Mouse (Mus musculus) heart, embryonic 15.5 days (tissue): ENCODE data around the gene Chmp3. TPM values are rescaled to one million over a fixed set of nuclear protein-coding genes. Genes with fewer than 3 reads are reported as not detected.

ENCODE experiments used
- ATAC-seq: fragments of 200-750 bp; cut with Nextera tagmentation; replicated peaks from 2 replicates; pipeline ENCODE4 v1.8.0; 2017; ENCODE audit warnings: low read depth, moderate TSS enrichment; ENCODE audit not compliant: insufficient number of reproducible peaks, insufficient read depth, low FRiP score
- H3K27ac ChIP-seq: fragments of 300-500 bp; sonication (generic); 2 replicates; pipeline ENCODE4 v1.5.1; 2015; ENCODE audit warnings: mild to moderate bottlenecking, inconsistent platforms
- H3K27me3 ChIP-seq: fragments of 300-500 bp; sonication (generic); 2 replicates; pipeline ENCODE4 v1.6.1; 2015; ENCODE audit warnings: inconsistent platforms
- H3K36me3 ChIP-seq: fragments of 300-500 bp; sonication (generic); 2 replicates; pipeline ENCODE4 v1.6.1; 2015; ENCODE audit warnings: mild to moderate bottlenecking, inconsistent platforms
- H3K4me1 ChIP-seq: fragments of 300-500 bp; sonication (generic); replicated peaks from 2 replicates; pipeline ENCODE4 v1.6.1; 2015; ENCODE audit warnings: inconsistent platforms
- H3K4me2 ChIP-seq: fragments of 300-500 bp; sonication (generic); 2 replicates; pipeline ENCODE4 v1.6.1; 2015; ENCODE audit warnings: inconsistent platforms, mild to moderate bottlenecking, moderate library complexity
- H3K4me3 ChIP-seq: fragments of 300-500 bp; sonication (generic); 2 replicates; pipeline ENCODE4 v1.5.1; 2015; ENCODE audit warnings: mild to moderate bottlenecking, inconsistent platforms
- H3K9ac ChIP-seq: fragments of 300-500 bp; sonication (generic); 2 replicates; pipeline ENCODE4 v1.6.1; 2015; ENCODE audit warnings: mild to moderate bottlenecking, inconsistent platforms
- H3K9me3 ChIP-seq: fragments of 300-500 bp; sonication (generic); replicated peaks from 2 replicates; pipeline ENCODE4 v1.6.1; 2016; ENCODE audit warnings: inconsistent platforms
- WGBS: fragments of 180-500 bp; shearing (Covaris S2); methylation state at CpG from one replicate; pipeline ENCODE4 v1.1.7; 2015; ENCODE audit warnings: mixed read lengths; 5-methylcytosine and 5-hydroxymethylcytosine counted together
- polyA plus RNA-seq: library from polyadenylated mRNA; unstranded; fragments of >200 nt; fragmentation: Nextera tagmentation; extraction: Ambion mirVana; gene quantifications from 2 replicates; pipeline ENCODE4 v1.2.1, GENCODE M21; 2015

Chmp3 gene
- polyA plus RNA-seq, 1 experiment from 2014 or later, result 63.0 TPM

DNA sequence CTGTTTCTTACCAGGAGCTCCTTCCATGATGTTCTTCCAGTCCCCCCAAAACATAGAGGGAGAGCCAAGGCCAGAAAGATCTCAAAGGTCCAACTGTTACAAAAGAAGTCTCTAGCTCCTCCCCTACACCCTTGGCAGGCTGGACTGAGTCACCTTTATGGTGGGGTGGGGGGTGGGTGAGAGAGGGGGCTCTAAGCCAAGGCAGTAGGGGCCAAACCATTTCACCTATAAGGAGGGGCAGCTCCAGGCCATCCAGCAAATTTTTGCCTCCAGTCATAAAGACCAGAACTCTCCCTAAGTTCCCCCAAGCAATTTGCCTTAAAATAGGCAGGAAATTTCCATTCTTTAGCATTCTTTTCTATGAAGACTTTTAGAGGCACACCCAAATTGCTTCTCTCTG lies 65.4 kb downstream of the Chmp3 start:
- ATAC-seq, result no peak

GRCm38 (mm10) chr6:71609968-71610367 lies 66.4 kb downstream of the Chmp3 start:
- Histone ChIP-seq H3K4me3 (no peak overlapping the region), H3K27me3 (no peaks in the 10 kb centered on the region), H3K4me1 (no peaks in the 10 kb centered on the region), H3K36me3 (peaks cover 72% of the 10 kb centered on the region), H3K4me2 (no peak overlapping the region), H3K9me3 (no peaks in the 10 kb centered on the region), H3K27ac (no peak overlapping the region), H3K9ac (no peak overlapping the region)
- no peak for ATAC-seq
- WGBS, result 79% methylated on average over 7 of the region's 7 CpGs

More for the DNA sequence above, 65.4 kb downstream of the Chmp3 start:
- H3K9me3 ChIP-seq, result no peaks in the 10 kb centered on the region
- peaks cover 72% of the 10 kb centered on the region for H3K36me3 ChIP-seq
- H3K4me3 ChIP-seq, result no peak overlapping the region
- H3K27me3 ChIP-seq, result no peaks in the 10 kb centered on the region
- H3K27ac ChIP-seq, result no peak overlapping the region
- H3K9ac ChIP-seq, result no peak overlapping the region
- no peaks in the 10 kb centered on the region for H3K4me1 ChIP-seq
- H3K4me2 ChIP-seq, result no peak overlapping the region

DNA sequence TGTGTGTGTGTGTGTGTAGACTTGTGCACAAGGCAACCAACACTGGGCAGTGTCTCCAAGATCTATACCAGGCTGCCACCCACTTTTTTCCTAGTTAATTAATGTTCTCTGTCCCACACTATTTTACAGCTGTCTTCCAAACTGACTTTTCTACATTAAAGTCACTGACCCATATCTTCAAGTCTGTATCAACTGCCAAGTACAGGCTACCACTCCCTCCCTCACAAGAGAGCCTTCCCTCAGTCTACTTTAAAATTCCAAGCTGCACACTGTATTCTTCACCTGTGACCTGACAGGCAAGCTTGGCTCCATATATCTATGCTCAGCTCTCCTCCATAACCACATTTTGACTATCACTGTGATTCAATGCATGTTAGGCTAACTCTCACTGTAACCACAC lies 69.6 kb downstream of the Chmp3 start:
- H3K36me3 ChIP-seq, result peaks cover 84% of the 10 kb centered on the region
- ATAC-seq, result no peak

DNA sequence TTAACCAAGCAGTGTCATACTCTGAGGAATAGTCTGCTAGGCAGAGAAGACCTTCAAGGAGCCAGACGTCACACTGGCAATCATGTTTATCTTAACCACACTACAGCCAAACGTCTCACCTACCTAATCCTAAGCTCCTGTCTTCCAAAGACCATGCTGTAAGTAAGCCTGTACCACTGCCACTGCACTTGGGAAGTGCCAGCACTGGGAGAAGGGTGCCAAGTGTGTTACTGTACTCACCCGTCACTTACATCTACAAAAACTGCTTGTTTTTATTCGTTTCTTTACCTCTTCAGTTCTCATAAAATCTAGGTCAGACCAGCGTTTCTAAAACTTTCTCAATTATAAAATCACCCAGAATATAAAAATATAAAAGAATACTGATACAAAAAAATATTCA lies 73.4 kb downstream of the Chmp3 start:
- no peak for ATAC-seq
- WGBS, result 60% methylated on average over 5 of the region's 5 CpGs
- H3K9ac ChIP-seq, result no peak overlapping the region
- H3K27ac ChIP-seq, result no peak overlapping the region
- H3K27me3 ChIP-seq, result no peaks in the 10 kb centered on the region
- peaks cover 69% of the 10 kb centered on the region for H3K36me3 ChIP-seq
- H3K4me3 ChIP-seq, result no peak overlapping the region
- no peak overlapping the region for H3K4me2 ChIP-seq
- peaks cover 3% of the 10 kb centered on the region for H3K4me1 ChIP-seq
- no peaks in the 10 kb centered on the region for H3K9me3 ChIP-seq

More for the DNA sequence above, 69.6 kb downstream of the Chmp3 start:
- Histone ChIP-seq H3K4me2 (no peak overlapping the region), H3K27me3 (no peaks in the 10 kb centered on the region), H3K27ac (no peak overlapping the region), H3K4me1 (no peaks in the 10 kb centered on the region; the same call in 1 of the 2 replicates), H3K9ac (no peak overlapping the region), H3K4me3 (no peak overlapping the region), H3K9me3 (no peaks in the 10 kb centered on the region)

DNA sequence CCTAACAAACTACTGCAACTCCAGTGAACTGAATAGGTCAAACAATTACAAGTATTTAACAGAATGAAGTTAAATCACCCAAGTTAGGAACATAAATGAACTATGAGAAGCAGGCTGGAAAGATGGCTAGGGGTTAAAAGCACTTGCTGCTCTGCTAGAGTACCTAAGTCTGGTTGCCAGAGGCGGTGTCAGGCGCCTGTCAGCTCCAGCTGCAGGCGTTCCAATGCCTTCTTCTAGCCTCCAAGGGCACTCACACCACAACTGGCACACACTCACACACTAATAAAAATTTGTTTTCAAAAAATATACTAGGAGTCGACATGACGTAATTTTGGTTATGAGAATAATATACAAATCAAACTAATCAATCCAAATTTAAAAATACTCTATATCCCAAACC lies 78.0 kb downstream of the Chmp3 start:
- no peak overlapping the region for H3K9ac ChIP-seq
- H3K4me3 ChIP-seq, result no peak overlapping the region
- H3K36me3 ChIP-seq, result peaks cover 68% of the 10 kb centered on the region
- no peak overlapping the region; the same call in 1 of the 2 replicates for H3K27ac ChIP-seq
- 58% methylated on average over 5 of the region's 5 CpGs for WGBS
- H3K4me1 ChIP-seq, result peaks cover 5% of the 10 kb centered on the region
- H3K9me3 ChIP-seq, result no peaks in the 10 kb centered on the region
- H3K4me2 ChIP-seq, result no peak overlapping the region
- no peak for ATAC-seq
- no peaks in the 10 kb centered on the region for H3K27me3 ChIP-seq

DNA sequence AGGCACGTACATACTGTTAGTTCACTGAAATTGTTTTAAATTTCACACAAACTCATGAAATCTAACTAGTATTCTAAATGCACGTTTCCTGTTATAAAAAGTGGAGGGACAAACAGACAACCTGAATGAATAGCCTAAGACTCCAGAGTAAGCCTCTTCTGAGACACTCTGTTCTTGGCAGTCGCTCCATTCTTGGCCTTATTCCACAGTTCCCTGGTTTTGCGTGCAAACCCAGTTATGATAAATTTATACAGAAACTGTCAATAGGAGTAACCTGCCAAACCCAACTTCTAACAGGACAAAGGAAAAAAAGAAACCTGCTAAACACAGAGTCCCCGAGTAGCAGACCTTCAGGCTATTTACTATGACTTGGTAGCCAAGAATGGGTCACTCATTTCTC lies 78.4 kb downstream of the Chmp3 start:
- H3K4me2 ChIP-seq, result no peak overlapping the region
- H3K9me3 ChIP-seq, result no peaks in the 10 kb centered on the region
- H3K4me1 ChIP-seq, result peaks cover 5% of the 10 kb centered on the region
- H3K27ac ChIP-seq, result no peak overlapping the region
- 78% methylated on average over 5 of the region's 5 CpGs for WGBS
- peaks cover 67% of the 10 kb centered on the region for H3K36me3 ChIP-seq
- H3K9ac ChIP-seq, result no peak overlapping the region
- no peaks in the 10 kb centered on the region for H3K27me3 ChIP-seq
- no peak for ATAC-seq
- no peak overlapping the region for H3K4me3 ChIP-seq

GRCm38 (mm10) chr6:71624723-71625122 lies 81.1 kb downstream of the Chmp3 start:
- Histone ChIP-seq H3K9me3 (no peaks in the 10 kb centered on the region), H3K36me3 (peaks cover 61% of the 10 kb centered on the region)
- no peak for ATAC-seq

GRCm38 (mm10) chr6:71625984-71626383 lies 82.4 kb downstream of the Chmp3 start:
- H3K9ac ChIP-seq, result no peak overlapping the region
- H3K9me3 ChIP-seq, result no peaks in the 10 kb centered on the region
- no peak overlapping the region for H3K4me3 ChIP-seq
- H3K4me2 ChIP-seq, result no peak overlapping the region
- H3K4me1 ChIP-seq, result peaks cover 22% of the 10 kb centered on the region
- ATAC-seq, result no peak
- peaks cover 56% of the 10 kb centered on the region for H3K36me3 ChIP-seq
- H3K27ac ChIP-seq, result no peak overlapping the region
- H3K27me3 ChIP-seq, result no peaks in the 10 kb centered on the region
- WGBS, result 92% methylated on average over 2 of the region's 2 CpGs

More at GRCm38 (mm10) chr6:71624723-71625122, 81.1 kb downstream of the Chmp3 start:
- no peak overlapping the region for H3K27ac ChIP-seq
- no peak overlapping the region for H3K9ac ChIP-seq
- H3K27me3 ChIP-seq, result no peaks in the 10 kb centered on the region
- H3K4me3 ChIP-seq, result no peak overlapping the region
- H3K4me1 ChIP-seq, result peaks cover 12% of the 10 kb centered on the region
- H3K4me2 ChIP-seq, result no peak overlapping the region

DNA sequence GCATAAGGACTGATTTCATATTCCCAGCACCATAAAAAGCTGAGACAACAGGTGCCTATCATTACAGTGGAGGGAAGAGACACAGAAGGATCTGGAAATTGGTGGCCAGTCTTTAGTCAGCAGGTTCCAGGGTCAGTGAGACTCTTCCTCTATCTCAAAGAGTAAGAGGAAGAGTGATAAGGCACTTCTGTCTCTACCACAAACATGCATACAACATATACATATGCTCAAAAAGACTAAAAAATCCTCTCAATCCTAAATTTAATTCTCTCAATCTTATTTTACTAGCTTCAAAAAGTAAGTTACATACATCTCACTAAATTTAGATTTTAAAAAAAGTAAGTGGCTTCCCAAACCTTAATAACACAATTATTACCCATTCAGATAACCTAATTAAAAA lies 83.7 kb downstream of the Chmp3 start:
- Histone ChIP-seq H3K4me2 (no peak overlapping the region), H3K4me1 (peaks cover 21% of the 10 kb centered on the region), H3K9ac (no peak overlapping the region), H3K27ac (no peak overlapping the region), H3K36me3 (peaks cover 56% of the 10 kb centered on the region), H3K9me3 (no peaks in the 10 kb centered on the region), H3K27me3 (no peaks in the 10 kb centered on the region), H3K4me3 (no peak overlapping the region)
- no peak for ATAC-seq

DNA sequence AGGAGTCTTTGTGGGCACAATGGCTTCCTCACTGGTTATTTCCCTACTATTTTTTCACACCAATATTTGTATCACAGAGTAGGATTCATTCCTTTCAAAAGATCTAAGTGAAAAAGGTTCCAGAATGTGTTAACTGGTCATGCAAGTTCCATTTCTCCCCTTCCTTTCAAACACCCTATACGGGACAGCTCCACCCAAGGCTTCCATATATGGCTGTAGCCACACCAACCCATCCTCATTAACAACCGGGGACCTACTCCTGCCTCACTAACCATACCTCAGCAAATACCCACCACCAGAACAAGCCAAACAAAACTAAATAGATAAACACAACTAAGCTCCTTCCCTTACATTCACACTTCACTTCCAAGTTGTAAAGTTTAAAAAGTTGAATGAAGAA lies 87.6 kb downstream of the Chmp3 start:
- H3K4me2 ChIP-seq, result peak overlapping the region; percentile 71
- H3K27me3 ChIP-seq, result no peaks in the 10 kb centered on the region
- H3K4me3 ChIP-seq, result peak overlapping the region; percentile 79
- H3K4me1 ChIP-seq, result peaks cover 21% of the 10 kb centered on the region
- no peak overlapping the region for H3K27ac ChIP-seq
- 8% methylated on average over 2 of the region's 2 CpGs for WGBS
- ATAC-seq, result no peak
- H3K36me3 ChIP-seq, result peaks cover 25% of the 10 kb centered on the region
- H3K9ac ChIP-seq, result no peak overlapping the region
- H3K9me3 ChIP-seq, result no peaks in the 10 kb centered on the region

GRCm38 (mm10) chr6:71631706-71632461 lies 88.3 kb downstream of the Chmp3 start:
- Histone ChIP-seq H3K27me3 (0 out of 2 replicates have a peak, but pooled peaks cover 4% of the 10 kb centered on the region), H3K9ac (peak overlapping the region; percentile 91), H3K9me3 (no peaks in the 10 kb centered on the region), H3K4me3 (peak overlapping the region; percentile 79), H3K4me1 (peaks cover 21% of the 10 kb centered on the region), H3K4me2 (peak overlapping the region; percentile 71), H3K27ac (peak overlapping the region; percentile 97), H3K36me3 (peaks cover 19% of the 10 kb centered on the region)
- ATAC-seq, result no peak
- 4% methylated on average over 38 of the region's 42 CpGs for WGBS
